Mouse (Mus musculus): ENCODE measurements around the gene Slc35e3. TPM values are rescaled to one million over a fixed set of nuclear protein-coding genes. Genes with fewer than 3 reads are reported as not detected.

Slc35e3 gene
- polyA plus RNA-seq, 1 experiment = 11.8 TPM

- no peak overlapping the region for H3K27ac ChIP-seq (replicated peaks; ENCODE audit: low read depth, low read length)
- no peak overlapping the region for H3K4me3 ChIP-seq (ENCODE audit: insufficient read depth, low read depth, low read length)
- 0 out of 2 replicates have a peak, but pooled peaks cover 4% of the 10 kb centered on the region for H3K4me1 ChIP-seq (ENCODE audit: control insufficient read depth, insufficient read depth, insufficient read length, low read length)
Measured at GRCm38 (mm10) chr10:117703506-117703905, 42.7 kb downstream of the Slc35e3 start.

GRCm38 (mm10) chr10:117702024-117702833 lies 43.9 kb downstream of the Slc35e3 start:
- Histone ChIP-seq H3K4me3 (ENCODE audit: insufficient read depth, low read depth, low read length) (no peak overlapping the region), H3K4me1 (ENCODE audit: control insufficient read depth, insufficient read depth, insufficient read length, low read length) (0 out of 2 replicates have a peak, but pooled peaks cover 4% of the 10 kb centered on the region), H3K27ac (replicated peaks; ENCODE audit: low read depth, low read length) (no peak overlapping the region)

GRCm38 (mm10) chr10:117701034-117701829 lies 44.9 kb downstream of the Slc35e3 start:
- Histone ChIP-seq H3K4me1 (ENCODE audit: control insufficient read depth, insufficient read depth, insufficient read length, low read length) (no peaks in the 10 kb centered on the region), H3K27ac (replicated peaks; ENCODE audit: low read depth, low read length) (no peak overlapping the region)

GRCm38 (mm10) chr10:117700450-117700849 lies 45.7 kb downstream of the Slc35e3 start:
- no peaks in the 10 kb centered on the region for H3K4me1 ChIP-seq (ENCODE audit: control insufficient read depth, insufficient read depth, insufficient read length, low read length)
- no peak overlapping the region for H3K4me3 ChIP-seq (ENCODE audit: insufficient read depth, low read depth, low read length)
- H3K27ac ChIP-seq (replicated peaks; ENCODE audit: low read depth, low read length) = no peak overlapping the region

More at GRCm38 (mm10) chr10:117701034-117701829, 44.9 kb downstream of the Slc35e3 start:
- H3K4me3 ChIP-seq (ENCODE audit: insufficient read depth, low read depth, low read length) = no peak overlapping the region

- no peaks in the 10 kb centered on the region for H3K4me1 ChIP-seq (ENCODE audit: control insufficient read depth, insufficient read depth, insufficient read length, low read length)
- H3K27ac ChIP-seq (replicated peaks; ENCODE audit: low read depth, low read length) = no peak overlapping the region
- no peak overlapping the region for H3K4me3 ChIP-seq (ENCODE audit: insufficient read depth, low read depth, low read length)
Measured at GRCm38 (mm10) chr10:117699914-117700313, 46.3 kb downstream of the Slc35e3 start.

- Histone ChIP-seq H3K4me1 (ENCODE audit: control insufficient read depth, insufficient read depth, insufficient read length, low read length) (no peaks in the 10 kb centered on the region), H3K27ac (replicated peaks; ENCODE audit: low read depth, low read length) (no peak overlapping the region), H3K4me3 (ENCODE audit: insufficient read depth, low read depth, low read length) (no peak overlapping the region)
Measured at GRCm38 (mm10) chr10:117698313-117699138, 47.6 kb downstream of the Slc35e3 start.

GRCm38 (mm10) chr10:117697561-117698115 lies 48.5 kb downstream of the Slc35e3 start:
- Histone ChIP-seq H3K4me1 (ENCODE audit: control insufficient read depth, insufficient read depth, insufficient read length, low read length) (no peaks in the 10 kb centered on the region), H3K4me3 (ENCODE audit: insufficient read depth, low read depth, low read length) (no peak overlapping the region), H3K27ac (replicated peaks; ENCODE audit: low read depth, low read length) (no peak overlapping the region)

- H3K4me1 ChIP-seq (ENCODE audit: control insufficient read depth, insufficient read depth, insufficient read length, low read length) = no peaks in the 10 kb centered on the region
Measured at GRCm38 (mm10) chr10:117696827-117697560, 49.2 kb downstream of the Slc35e3 start.

GRCm38 (mm10) chr10:117696021-117696826 lies 49.9 kb downstream of the Slc35e3 start:
- Histone ChIP-seq H3K4me3 (ENCODE audit: insufficient read depth, low read depth, low read length) (no peak overlapping the region), H3K4me1 (ENCODE audit: control insufficient read depth, insufficient read depth, insufficient read length, low read length) (no peaks in the 10 kb centered on the region), H3K27ac (replicated peaks; ENCODE audit: low read depth, low read length) (no peak overlapping the region)

More at GRCm38 (mm10) chr10:117696827-117697560, 49.2 kb downstream of the Slc35e3 start:
- no peak overlapping the region for H3K27ac ChIP-seq (replicated peaks; ENCODE audit: low read depth, low read length)
- H3K4me3 ChIP-seq (ENCODE audit: insufficient read depth, low read depth, low read length) = no peak overlapping the region

- Histone ChIP-seq H3K27ac (replicated peaks; ENCODE audit: low read depth, low read length) (no peak overlapping the region), H3K4me3 (ENCODE audit: insufficient read depth, low read depth, low read length) (no peak overlapping the region), H3K4me1 (ENCODE audit: control insufficient read depth, insufficient read depth, insufficient read length, low read length) (no peaks in the 10 kb centered on the region)
Measured at GRCm38 (mm10) chr10:117695605-117696004, 50.6 kb downstream of the Slc35e3 start.

GRCm38 (mm10) chr10:117695027-117695426 lies 51.1 kb downstream of the Slc35e3 start:
- H3K27ac ChIP-seq (replicated peaks; ENCODE audit: low read depth, low read length) = no peak overlapping the region
- no peak overlapping the region for H3K4me3 ChIP-seq (ENCODE audit: insufficient read depth, low read depth, low read length)
- no peaks in the 10 kb centered on the region for H3K4me1 ChIP-seq (ENCODE audit: control insufficient read depth, insufficient read depth, insufficient read length, low read length)

GRCm38 (mm10) chr10:117694255-117694953 lies 51.8 kb downstream of the Slc35e3 start:
- Histone ChIP-seq H3K4me3 (ENCODE audit: insufficient read depth, low read depth, low read length) (no peak overlapping the region), H3K27ac (replicated peaks; ENCODE audit: low read depth, low read length) (no peak overlapping the region)

GRCm38 (mm10) chr10:117692953-117693352 lies 53.2 kb downstream of the Slc35e3 start:
- H3K4me3 ChIP-seq (ENCODE audit: insufficient read depth, low read depth, low read length) = no peak overlapping the region
- H3K4me1 ChIP-seq (ENCODE audit: control insufficient read depth, insufficient read depth, insufficient read length, low read length) = no peaks in the 10 kb centered on the region

More at GRCm38 (mm10) chr10:117694255-117694953, 51.8 kb downstream of the Slc35e3 start:
- H3K4me1 ChIP-seq (ENCODE audit: control insufficient read depth, insufficient read depth, insufficient read length, low read length) = no peaks in the 10 kb centered on the region

More at GRCm38 (mm10) chr10:117692953-117693352, 53.2 kb downstream of the Slc35e3 start:
- no peak overlapping the region for H3K27ac ChIP-seq (replicated peaks; ENCODE audit: low read depth, low read length)
